Mouse (Mus musculus): ENCODE results near the gene Cyp26b1.
"Not testable (repeated sequence)": the region's sequence is repeated elsewhere in the genome, so short reads cannot be mapped to it uniquely, and the experiment has no call there.

Gene Cyp26b1

GRCm38 (mm10) chr6:84593693-84594092 lies at the start of gene Cyp26b1:
Gene Cyp26b1, minus strand, starts transcription at chr6:84593908.
- DNase-seq = no peak

GRCm38 (mm10) chr6:84641062-84641431 lies 47.3 kb upstream of the Cyp26b1 start:
- DNase-seq = no peak

GRCm38 (mm10) chr6:84640324-84641061 lies 46.8 kb upstream of the Cyp26b1 start:
- DNase-seq = no peak

GRCm38 (mm10) chr6:84638206-84638605 lies 44.5 kb upstream of the Cyp26b1 start:
- no peak for DNase-seq

GRCm38 (mm10) chr6:84631588-84631987 lies 37.9 kb upstream of the Cyp26b1 start:
- DNase-seq = no peak

- no peak for DNase-seq
Observed at GRCm38 (mm10) chr6:84630276-84630675, 36.6 kb upstream of the Cyp26b1 start.

GRCm38 (mm10) chr6:84628831-84629230 lies 35.1 kb upstream of the Cyp26b1 start:
- no peak for DNase-seq

GRCm38 (mm10) chr6:84626398-84626797 lies 32.7 kb upstream of the Cyp26b1 start:
- DNase-seq = no peak

- DNase-seq = no peak
Observed at GRCm38 (mm10) chr6:84619166-84619565, 25.5 kb upstream of the Cyp26b1 start.

GRCm38 (mm10) chr6:84617051-84617450 lies 23.3 kb upstream of the Cyp26b1 start:
- DNase-seq = peak; percentile 55

- no peak for DNase-seq
Observed at GRCm38 (mm10) chr6:84616586-84616985, 22.9 kb upstream of the Cyp26b1 start.

GRCm38 (mm10) chr6:84613561-84613960 lies 19.9 kb upstream of the Cyp26b1 start:
- DNase-seq = no peak

GRCm38 (mm10) chr6:84601136-84601889 lies 7.6 kb upstream of the Cyp26b1 start:
- DNase-seq = no peak

GRCm38 (mm10) chr6:84599296-84599695 lies 5.6 kb upstream of the Cyp26b1 start:
- not testable (repeated sequence) for DNase-seq

GRCm38 (mm10) chr6:84598725-84599124 lies 5.0 kb upstream of the Cyp26b1 start:
- no peak for DNase-seq

GRCm38 (mm10) chr6:84594626-84595025 lies 918 bp upstream of the Cyp26b1 start:
- DNase-seq = no peak

- DNase-seq = no peak
Observed at GRCm38 (mm10) chr6:84590961-84591745, 2.6 kb downstream of the Cyp26b1 start.

- peak; percentile 70 for DNase-seq
Observed at GRCm38 (mm10) chr6:84589742-84590686, 3.7 kb downstream of the Cyp26b1 start.

GRCm38 (mm10) chr6:84588895-84589652 lies 4.6 kb downstream of the Cyp26b1 start:
- DNase-seq = no peak

- DNase-seq = no peak
Observed at GRCm38 (mm10) chr6:84588221-84588894, 5.3 kb downstream of the Cyp26b1 start.
